ENCODE assay signal across 8 mouse cellular contexts in the genomic region with DNA sequence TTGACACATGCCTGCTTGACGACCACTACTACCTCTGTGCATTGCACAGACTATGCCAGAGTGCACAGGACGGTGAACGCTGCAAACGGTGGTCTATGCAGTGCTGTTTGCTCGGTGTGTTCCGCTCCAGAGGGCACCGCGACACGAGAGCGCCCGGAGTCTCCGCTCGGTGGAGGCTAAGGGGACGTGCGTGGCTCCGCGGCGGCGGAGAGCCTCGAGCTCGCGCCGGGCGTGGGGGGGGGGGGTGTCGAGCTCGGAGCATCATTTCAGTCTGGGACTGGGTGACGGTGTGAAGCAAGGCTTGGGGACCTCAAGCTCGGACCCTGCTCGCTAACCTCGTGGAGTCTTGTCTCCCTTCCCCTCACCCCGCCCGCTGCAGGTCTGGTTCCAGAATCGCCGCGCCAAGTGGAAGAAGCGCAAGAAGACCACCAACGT. TPM values are rescaled to one million over a fixed set of nuclear protein-coding genes. Genes with fewer than 3 reads are reported as not detected.
DNase-seq lines count a peak whose midpoint lies in the region; ATAC-seq and TF ChIP-seq lines count a peak whose summit lies in the region.
"Had no signal": no experiment of that assay in that cellular context is flagged by ENCODE, and none has a peak within 500 bp of the region (broad histone marks: within the 10 kb centered on the region; RNA-seq: fewer than 3 reads in every experiment).

No protein-coding gene starts in this region.

- H3K27ac ChIP-seq in lung, embryonic 14.5 days (ENCODE audit: low read depth), result no peak overlapping the region
- H3K27ac ChIP-seq in forebrain, embryonic 11.5 days (ENCODE audit: low read depth, low read length), result no peak overlapping the region
- H3K27ac ChIP-seq in limb, embryonic 11.5 days (replicated peaks; ENCODE audit: low read depth, low read length), result no peak overlapping the region
- H3K27ac ChIP-seq in small intestine, adult 2 months (ENCODE audit: insufficient read depth, low read depth, low read length), result no peak overlapping the region

- 1% methylated on average over 37 of the region's 37 CpGs for WGBS in lung, embryonic 14.5 days
- WGBS in forebrain, embryonic 11.5 days, result under 1% methylated on average over 31 of the region's 37 CpGs
- under 1% methylated on average over 35 of the region's 37 CpGs for WGBS in limb, embryonic 11.5 days
- WGBS in small intestine, adult 2 months, result 2% methylated on average over 37 of the region's 37 CpGs

- H3K4me2 ChIP-seq in lung, embryonic 14.5 days, result peak overlapping the region; percentile 77
- peak overlapping the region; percentile 69 for H3K4me2 ChIP-seq in forebrain, embryonic 11.5 days (ENCODE audit: low read depth, low read length, severe bottlenecking)
- peak overlapping the region; percentile 88 for H3K4me2 ChIP-seq in limb, embryonic 11.5 days (ENCODE audit: low read depth, severe bottlenecking)

- no peak for TF ChIP-seq CTCF in lung, embryonic 14.5 days (IDR thresholded peaks at IDR 0.05; ENCODE audit: low read depth)
- TF ChIP-seq CTCF in small intestine, adult 2 months (IDR thresholded peaks at IDR 0.05; ENCODE audit: extremely low read depth, insufficient read length, insufficient replicate concordance, low read depth, low read length), result no peak

- no peaks in the 10 kb centered on the region for H3K36me3 ChIP-seq in lung, embryonic 14.5 days (ENCODE audit: insufficient read depth)
- no peaks in the 10 kb centered on the region for H3K36me3 ChIP-seq in forebrain, embryonic 11.5 days (ENCODE audit: control insufficient read depth, insufficient read depth, low read length)
- no peaks in the 10 kb centered on the region for H3K36me3 ChIP-seq in limb, embryonic 11.5 days (ENCODE audit: control insufficient read depth, insufficient read depth, low read length)
- H3K36me3 ChIP-seq in small intestine, adult 2 months (ENCODE audit: control insufficient read depth, insufficient read depth, low read length), result no peaks in the 10 kb centered on the region

- peak overlapping the region; percentile 41 for H3K4me3 ChIP-seq in lung, embryonic 14.5 days (ENCODE audit: low read depth, low read length)
- H3K4me3 ChIP-seq in forebrain, embryonic 11.5 days (ENCODE audit: low read depth, low read length), result peak overlapping the region; percentile 34
- peak overlapping the region; percentile 40 for H3K4me3 ChIP-seq in limb, embryonic 11.5 days (ENCODE audit: low read depth, low read length)
- peak overlapping the region; percentile 57 for H3K4me3 ChIP-seq in small intestine, adult 2 months (ENCODE audit: low read depth, low read length)

- peaks cover 89% of the 10 kb centered on the region for H3K27me3 ChIP-seq in lung, embryonic 14.5 days (ENCODE audit: insufficient read depth, low read length)
- H3K27me3 ChIP-seq in forebrain, embryonic 11.5 days (ENCODE audit: control insufficient read depth, insufficient read depth, low read length), result peaks cover 82% of the 10 kb centered on the region
- peaks cover 80% of the 10 kb centered on the region for H3K27me3 ChIP-seq in limb, embryonic 11.5 days (ENCODE audit: control insufficient read depth, insufficient read depth, low read length)
- H3K27me3 ChIP-seq in small intestine, adult 2 months (ENCODE audit: control insufficient read depth, insufficient read depth, low read length), result peaks cover 60% of the 10 kb centered on the region

- DNase-seq in lung, embryonic 14.5 days, result no peak
- no peak for DNase-seq in lung, postnatal 14 days
- DNase-seq in forebrain, embryonic 11.5 days (ENCODE audit: low spot score), result no peak
- peak; percentile 47 for DNase-seq in limb, embryonic 11.5 days (ENCODE audit: low spot score)
- no peak for DNase-seq in thymus, postnatal 4 days
- DNase-seq in urinary bladder, postnatal 10 days (ENCODE audit: low spot score), result no peak

- H3K4me1 ChIP-seq in lung, embryonic 14.5 days (ENCODE audit: insufficient read depth), result 0 out of 2 replicates have a peak, but pooled peaks cover 3% of the 10 kb centered on the region
- H3K4me1 ChIP-seq in forebrain, embryonic 11.5 days (replicated peaks; ENCODE audit: control insufficient read depth, insufficient read depth, low read length), result peaks cover 17% of the 10 kb centered on the region
- peaks cover 11% of the 10 kb centered on the region; the same call in 1 of the 2 replicates for H3K4me1 ChIP-seq in limb, embryonic 11.5 days (ENCODE audit: control insufficient read depth, insufficient read depth, low read length)
- peaks cover 13% of the 10 kb centered on the region for H3K4me1 ChIP-seq in small intestine, adult 2 months (ENCODE audit: control insufficient read depth, insufficient read depth, insufficient read length, low read length)

- no peak overlapping the region for H3K9ac ChIP-seq in lung, embryonic 14.5 days
- no peak overlapping the region for H3K9ac ChIP-seq in forebrain, embryonic 11.5 days (ENCODE audit: low read length)
- no peak overlapping the region for H3K9ac ChIP-seq in limb, embryonic 11.5 days (ENCODE audit: low read length)

- no peak for TF ChIP-seq POLR2A in small intestine, adult 2 months (IDR thresholded peaks at IDR 0.05; ENCODE audit: low read depth, low read length)

- H3K9me3 ChIP-seq in lung, embryonic 14.5 days (ENCODE audit: low read depth, low read length), result no peaks in the 10 kb centered on the region
- H3K9me3 ChIP-seq in forebrain, embryonic 11.5 days (ENCODE audit: control insufficient read depth, low read length), result no peaks in the 10 kb centered on the region
- no peaks in the 10 kb centered on the region for H3K9me3 ChIP-seq in limb, embryonic 11.5 days (ENCODE audit: control insufficient read depth, low read length)

- peak; percentile 53 for ATAC-seq in lung, embryonic 14.5 days (ENCODE audit: insufficient read depth)
- peak; percentile 51; the same call in 1 of the 2 replicates for ATAC-seq in forebrain, embryonic 11.5 days (replicated peaks; ENCODE audit: low FRiP score)
- ATAC-seq in limb, embryonic 11.5 days (ENCODE audit: insufficient number of reproducible peaks, low FRiP score, low TSS enrichment, low read depth), result peak; percentile 12; the same call in 1 of the 2 replicates

RNA-seq across cellular contexts. Expression of gene Otp, which starts 7.3 kb away (rescaled TPM):
- polyA plus RNA-seq in lung, embryonic 14.5 days (2014; fragmentation: Nextera tagmentation; extraction: Ambion mirVana), result not detected in 2 replicates
- 3.3 and 4.4 TPM in 2 replicates for polyA plus RNA-seq in forebrain, embryonic 11.5 days (2014; fragmentation: Nextera tagmentation; extraction: Ambion mirVana)
- not detected in 2 replicates for polyA plus RNA-seq in limb, embryonic 11.5 days (2014; fragmentation: Nextera tagmentation; extraction: Ambion mirVana)
- not detected in 2 replicates for polyA plus RNA-seq in small intestine, adult 2 months (2012; rRNA removed)
- polyA plus RNA-seq: gonadal fat pad, adult 2 months had no signal
